Mouse (Mus musculus): ENCODE results near the gene Inpp5e. TPM values are rescaled to one million over a fixed set of nuclear protein-coding genes. Genes with fewer than 3 reads are reported as not detected.
A peak's percentile ranks its signal among the peaks of the same experiment; 100 is the strongest.
"Not testable (repeated sequence)": the region's sequence is repeated elsewhere in the genome, so short reads cannot be mapped to it uniquely, and the experiment has no call there.

Inpp5e gene
- total RNA-seq, 2 experiments from 2014 or later: 6.3 to 9.2 TPM

DNA sequence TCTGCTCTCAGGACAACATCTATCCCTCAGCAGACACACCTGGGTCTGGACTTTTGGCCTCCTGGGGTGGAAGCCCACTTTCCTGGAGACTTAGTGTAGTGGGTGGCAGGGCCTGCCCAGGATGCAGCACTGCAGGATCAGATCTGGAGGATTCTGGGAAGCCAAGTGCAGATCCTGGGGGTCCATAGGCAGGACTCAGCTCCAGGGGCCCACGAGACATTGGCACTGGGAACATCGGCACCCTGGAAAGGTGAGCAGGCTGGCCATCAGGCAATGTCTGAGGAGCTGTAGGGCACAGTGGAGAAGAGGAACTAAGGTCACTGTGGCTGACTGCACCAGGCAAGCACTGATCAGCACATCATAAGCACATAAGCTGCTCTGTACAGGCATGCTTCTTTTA, 13.0 kb upstream of the Inpp5e start:
- DNase-seq: no peak

DNA sequence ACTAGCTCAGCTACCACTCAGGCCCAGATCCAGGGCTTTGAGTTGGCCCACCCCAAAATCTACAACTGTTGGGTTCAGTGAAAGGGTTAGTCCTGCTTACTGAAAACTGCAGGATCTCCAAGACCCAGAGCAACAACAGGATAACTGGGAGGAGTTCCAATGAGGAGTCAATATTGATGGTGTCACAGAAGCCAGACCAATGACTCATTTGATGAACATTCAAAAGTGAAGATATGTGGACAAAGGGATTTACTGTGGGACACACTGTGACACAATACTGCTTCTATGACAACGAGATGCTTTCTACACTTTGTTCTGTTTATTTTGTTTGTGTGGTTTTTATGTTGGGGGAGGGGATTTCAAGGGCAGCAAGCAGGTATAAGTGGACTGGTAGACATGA, 9.1 kb upstream of the Inpp5e start:
- DNase-seq: no peak

DNA sequence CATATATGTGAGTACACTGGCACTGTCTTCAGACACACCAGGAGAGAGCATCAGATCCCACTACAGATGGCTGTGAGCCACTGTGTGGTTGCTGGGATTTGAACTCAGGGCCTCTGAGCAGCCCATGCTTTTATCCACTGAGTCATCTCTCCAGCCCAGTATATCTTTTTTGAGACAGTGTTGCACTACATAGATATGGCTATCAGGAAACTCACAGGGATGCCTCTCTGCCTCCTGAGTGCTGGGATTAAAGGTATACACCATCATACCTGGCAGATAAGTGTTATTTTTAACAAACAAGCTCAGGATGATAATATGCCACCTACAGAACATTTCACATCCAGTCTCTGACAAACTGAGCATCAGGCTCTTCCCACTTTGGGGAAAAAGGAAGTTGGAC, 8.1 kb upstream of the Inpp5e start:
- no peak for DNase-seq

DNA sequence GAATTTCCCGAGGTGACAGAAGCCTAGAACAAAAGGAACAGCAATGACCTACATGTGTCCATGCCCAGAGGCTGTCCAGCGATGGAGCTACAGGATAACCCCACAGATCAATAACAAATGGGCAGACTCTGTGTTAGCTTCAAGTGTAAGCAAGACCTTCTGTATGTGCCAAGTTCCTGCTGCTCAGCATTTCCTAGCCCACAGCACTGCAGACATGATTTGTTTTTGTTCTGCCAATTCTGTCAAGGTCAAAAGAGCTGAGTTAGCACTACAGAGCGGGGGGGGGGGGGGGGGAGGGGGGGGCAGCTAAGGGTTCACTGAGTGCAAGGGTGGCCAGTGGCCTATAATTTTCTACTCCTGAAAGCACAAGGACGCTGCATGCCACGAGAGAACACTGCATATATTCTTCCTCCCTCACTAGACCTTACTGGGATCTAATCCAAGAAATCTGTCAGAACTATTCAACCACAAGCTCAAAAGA, 2.0 kb upstream of the Inpp5e start:
- no peak for DNase-seq

DNA sequence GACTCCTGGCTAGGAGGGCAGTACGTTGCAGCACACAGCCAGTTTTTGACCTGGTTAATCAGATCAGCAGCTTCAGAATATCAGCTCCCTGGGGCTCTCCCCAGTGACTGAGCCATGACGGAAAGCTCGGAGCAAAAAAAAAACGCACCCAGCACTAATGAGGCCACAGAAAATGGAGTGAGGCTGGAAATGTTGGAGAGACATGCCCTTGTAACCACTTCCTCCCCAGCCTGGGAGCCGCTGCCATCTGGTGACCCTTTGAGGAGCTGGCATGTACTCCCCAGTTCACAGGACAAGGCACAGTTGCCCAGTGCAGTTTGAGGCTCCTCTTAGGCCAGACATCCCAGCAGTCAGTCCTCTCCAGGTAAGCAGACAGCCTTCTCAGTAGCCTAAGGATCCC, 1.1 kb upstream of the Inpp5e start:
- DNase-seq: no peak

DNA sequence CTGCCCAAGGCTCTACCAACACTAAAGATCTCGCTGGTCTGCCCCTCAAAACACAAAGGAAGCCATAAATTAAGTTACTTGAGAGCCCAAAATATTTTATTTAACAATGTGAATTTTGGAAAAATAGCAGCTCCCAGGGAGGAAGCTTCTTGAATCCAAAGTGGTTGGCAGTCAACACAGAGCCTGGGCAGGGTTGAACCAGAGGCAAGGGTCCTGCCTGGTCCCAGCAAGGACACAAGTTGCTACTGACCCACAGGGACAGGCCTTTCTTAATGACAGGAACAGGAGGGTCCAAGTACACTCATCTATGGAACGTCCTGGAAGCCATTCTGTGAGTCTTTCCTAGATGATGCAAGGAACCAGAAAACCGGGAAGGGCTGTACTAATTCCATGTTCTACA, 359 bp upstream of the Inpp5e start:
- no peak for DNase-seq

DNA sequence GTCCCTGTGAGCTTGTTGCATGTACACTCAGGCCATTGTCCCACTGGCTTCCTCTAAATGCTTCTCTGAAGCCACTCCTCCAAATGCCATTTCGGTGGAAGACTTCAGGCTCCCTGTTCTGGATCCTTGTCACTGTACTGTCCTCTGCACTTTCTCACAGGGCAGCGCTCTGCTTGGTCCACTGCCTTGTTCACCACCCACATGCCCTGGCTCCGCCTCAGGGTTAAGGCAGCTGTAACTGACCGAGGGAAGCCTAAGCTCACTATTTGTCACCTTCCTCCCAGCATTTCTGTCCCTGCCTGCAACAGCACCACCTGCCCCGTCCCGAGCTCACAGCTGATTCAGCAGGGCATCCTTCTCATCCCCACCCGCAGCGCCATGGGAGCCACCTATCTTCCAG, 5.7 kb downstream of the Inpp5e start:
- DNase-seq: no peak

DNA sequence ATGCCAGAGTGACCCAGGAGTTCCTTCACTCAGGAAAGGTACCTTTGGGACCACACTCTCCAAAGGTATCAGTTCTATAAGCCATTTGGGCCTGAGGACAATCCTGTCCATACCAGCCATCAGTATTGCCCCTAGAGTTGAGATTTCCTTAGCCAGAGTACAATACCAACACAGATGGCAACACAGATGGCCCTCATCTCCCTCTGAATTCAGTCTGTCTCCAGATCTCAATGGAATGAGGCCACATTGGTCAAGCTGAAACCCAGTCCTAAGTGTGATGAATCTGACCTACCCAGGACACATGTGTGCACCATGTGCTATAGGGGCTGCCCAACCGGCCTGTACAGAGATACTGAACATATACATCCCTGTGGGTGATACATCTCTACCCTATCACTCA, 6.7 kb downstream of the Inpp5e start:
- DNase-seq: no peak

DNA sequence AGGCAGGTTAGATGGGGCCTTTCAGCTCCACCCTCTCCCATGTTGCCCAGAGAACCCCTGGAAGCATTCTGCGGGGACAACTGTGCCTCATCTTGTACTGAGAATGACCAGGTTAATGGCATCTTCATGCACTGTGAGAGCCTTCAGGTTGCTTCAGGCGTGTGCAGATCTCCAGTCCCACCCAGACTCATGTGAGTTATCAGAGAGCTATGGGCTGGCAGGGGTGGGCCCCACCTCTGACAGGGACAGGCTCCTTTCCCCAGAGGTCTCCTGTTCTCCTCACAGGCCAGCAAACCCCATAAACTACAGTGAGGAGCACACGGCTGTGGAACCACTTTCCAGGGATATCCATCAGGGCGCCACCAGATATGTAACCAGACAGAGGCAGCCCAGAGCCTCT, 8.0 kb downstream of the Inpp5e start:
- no peak for DNase-seq

DNA sequence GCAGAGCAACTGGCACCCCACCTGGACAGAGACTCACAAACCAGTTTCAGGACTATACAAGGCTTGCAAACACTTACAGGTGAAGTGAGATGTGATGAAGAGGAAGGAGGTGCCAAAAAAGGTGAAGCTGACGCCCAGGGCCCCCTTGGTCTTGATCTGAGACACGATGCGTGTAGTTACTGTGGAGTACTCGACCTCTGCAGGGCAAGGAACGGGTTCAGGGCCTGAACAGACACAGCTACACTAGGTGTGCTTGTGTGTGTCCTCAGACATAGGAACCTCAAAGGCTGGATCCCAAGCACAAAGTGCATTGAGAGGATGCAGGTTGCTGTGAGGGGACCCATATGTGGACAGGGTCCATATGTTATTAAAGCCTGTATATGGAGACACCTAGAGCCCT, 8.7 kb downstream of the Inpp5e start:
- DNase-seq: no peak

DNA sequence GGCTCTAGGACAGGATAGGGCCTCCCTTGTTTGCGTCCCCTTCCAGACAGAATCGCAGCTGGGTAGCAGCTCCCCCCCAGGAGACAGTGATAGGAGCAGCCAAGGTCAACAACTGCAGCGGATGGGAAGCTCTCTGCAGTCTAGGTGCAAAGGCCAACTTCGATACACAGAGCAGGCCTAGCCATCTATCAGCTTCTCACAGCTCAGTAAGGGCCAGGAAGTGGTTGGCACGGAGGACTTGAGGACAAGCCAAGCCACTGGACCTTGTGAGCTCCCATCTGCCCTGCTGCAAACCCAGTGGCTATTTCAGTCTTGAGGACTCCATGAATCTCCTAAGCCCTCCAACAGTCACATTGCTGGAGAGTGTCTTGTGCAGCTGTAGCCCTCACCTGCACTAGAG, 9.4 kb downstream of the Inpp5e start:
- peak; percentile 32 for DNase-seq

DNA sequence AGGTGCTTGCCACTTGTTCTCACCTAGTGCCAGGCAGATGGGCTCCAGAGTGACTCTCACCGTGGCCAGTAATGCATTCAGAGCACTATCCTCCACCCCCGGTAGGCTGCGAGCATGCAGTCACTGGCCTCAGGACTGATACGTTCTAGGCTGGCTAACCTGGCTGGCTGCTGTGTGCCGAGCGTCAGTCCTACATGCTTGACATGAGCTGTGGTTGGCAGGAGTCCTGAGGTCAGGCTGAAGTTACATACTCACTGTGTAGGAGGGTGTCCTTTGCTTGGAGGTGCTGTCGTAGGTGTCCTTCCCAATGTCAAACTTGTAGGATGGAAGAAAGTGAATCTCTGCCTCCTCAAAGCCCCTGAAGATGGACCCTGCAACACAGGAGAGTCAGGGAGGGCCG, 10.0 kb downstream of the Inpp5e start:
- no peak for DNase-seq

DNA sequence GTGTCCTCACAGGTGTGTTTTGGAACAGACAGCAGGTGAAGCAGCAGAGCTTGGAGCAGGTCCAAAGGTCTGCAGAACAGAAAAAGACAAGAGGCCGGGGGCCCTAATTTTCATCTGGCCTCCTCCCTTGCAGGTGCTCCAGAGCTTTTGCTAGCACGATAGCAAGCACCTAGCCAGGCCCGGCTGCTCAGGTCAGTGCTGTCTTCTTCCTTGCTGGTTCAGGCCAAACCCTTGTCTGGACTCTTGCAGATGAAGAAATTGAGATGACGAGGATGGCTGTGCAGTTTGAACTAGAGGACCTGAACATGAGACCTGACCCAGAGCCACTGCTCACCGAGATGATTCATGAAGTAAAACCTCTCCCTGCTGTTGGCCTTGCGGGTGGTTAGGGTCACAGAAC, 17.4 kb downstream of the Inpp5e start:
- DNase-seq: no peak

DNA sequence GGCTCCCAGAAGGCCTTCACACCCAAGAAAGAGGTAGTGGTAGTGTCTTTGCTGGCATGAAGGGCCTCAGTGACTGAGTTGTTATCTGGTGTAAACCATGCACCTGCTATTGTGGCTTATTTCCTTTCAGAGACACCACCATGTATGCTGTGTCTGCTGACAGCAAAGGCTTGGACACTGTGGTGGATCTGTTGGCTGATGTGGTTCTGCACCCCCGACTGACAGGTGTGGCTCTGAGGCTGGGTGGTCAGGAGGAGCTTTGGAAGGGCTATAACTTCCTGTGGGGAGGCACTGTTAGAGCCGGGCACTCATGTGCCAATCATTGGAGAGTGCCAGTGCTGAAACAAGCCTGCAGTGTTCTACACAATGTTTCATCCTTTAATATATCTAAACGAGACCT, 18.0 kb downstream of the Inpp5e start:
- DNase-seq: no peak

DNA sequence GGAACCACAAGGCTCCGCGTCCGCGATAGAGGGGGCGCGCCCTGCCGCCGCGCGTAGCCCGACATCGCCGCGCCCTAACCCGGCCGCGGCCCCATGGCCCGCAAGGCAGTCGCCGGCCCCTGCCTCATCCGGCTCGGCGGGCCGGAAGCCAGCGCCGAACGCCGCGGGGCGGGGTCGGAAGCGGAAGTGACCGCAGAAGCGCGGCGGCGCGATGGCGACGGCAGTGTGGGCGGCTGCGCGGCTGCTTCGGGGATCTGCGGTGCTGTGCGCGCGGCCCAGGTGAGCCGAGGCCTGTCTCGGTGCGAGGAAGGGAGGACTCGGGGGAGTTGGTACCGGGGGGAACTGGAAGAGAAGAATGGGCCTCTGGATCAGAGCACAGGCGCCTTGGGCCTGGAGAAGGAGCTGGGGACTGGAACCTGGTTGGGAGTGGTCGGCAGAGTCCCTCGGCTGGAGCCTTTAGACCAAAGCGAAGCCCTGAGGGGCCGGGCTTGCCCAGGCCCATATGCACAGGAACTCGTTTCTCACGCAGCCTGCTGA, 19.8 kb downstream of the Inpp5e start, which contains the start of the genes Entr1 and Pmpca:
TSS of gene Entr1 (minus strand) at position 163 of the 537 bp plus-strand sequence.
TSS of gene Pmpca (plus strand) at position 186 of the 537 bp plus-strand sequence.
- peak; percentile 90 for DNase-seq

DNA sequence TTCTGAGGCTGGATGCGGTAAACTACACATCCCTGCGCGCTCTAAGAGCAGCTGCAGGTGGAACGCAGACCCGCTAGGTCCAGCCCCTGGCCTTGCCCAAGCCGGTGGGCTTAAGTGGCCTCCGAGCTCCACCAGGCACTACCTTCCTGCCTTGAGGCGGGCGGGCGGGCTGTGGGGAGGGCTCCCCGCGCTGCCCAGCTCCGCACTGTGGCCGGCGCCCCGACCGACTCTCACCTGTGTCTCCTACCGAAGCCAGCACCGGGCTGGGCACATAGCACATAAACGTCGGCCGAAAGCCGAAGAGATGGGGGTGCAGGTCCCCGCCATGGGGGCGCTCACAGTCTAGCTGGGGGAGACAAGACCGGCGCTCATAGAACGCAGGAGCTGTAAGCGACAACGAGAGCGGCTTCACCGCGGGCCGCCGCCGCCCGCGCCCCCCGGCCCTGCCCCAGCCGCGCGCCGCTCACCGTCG, 20.3 kb downstream of the Inpp5e start:
- peak; percentile 39 for DNase-seq

DNA sequence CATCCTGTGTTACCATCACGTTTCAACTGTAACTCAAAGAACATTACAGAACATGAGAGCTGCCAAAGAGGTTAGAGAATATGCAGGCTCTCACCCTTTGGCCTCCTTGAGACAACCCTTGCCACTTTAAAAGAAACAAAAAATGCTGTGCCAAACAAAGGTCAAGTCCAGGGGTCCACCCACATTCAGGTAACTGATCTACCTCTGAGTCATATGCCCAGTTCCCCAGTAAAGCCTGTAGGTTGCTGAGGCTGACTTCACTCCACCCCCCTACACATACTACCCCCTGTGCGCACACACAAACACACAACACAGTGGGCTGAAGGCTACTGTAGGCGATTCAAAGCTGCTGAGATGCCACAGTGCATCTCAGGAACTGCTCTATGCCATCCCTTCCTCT, 21.3 kb downstream of the Inpp5e start:
- DNase-seq: no peak

DNA sequence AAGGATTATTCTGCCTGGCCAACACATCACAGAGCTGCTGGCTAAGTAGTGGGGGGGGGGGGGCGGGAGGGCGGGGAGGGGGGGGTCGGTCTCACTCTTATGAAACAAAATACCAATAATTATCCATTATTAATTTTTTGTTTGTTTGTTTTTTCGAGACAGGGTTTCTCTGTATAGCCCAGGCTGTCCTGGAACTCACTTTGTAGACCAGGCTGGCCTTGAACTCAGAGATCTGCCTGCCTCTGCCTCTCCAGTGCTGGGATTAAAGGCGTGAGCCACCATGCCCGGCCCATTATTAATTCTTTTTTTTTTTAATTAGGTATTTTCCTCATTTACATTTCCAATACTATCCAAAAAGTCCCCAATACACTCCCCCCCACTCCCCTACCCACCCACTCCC, 28.1 kb downstream of the Inpp5e start:
- not testable (repeated sequence) for DNase-seq

DNA sequence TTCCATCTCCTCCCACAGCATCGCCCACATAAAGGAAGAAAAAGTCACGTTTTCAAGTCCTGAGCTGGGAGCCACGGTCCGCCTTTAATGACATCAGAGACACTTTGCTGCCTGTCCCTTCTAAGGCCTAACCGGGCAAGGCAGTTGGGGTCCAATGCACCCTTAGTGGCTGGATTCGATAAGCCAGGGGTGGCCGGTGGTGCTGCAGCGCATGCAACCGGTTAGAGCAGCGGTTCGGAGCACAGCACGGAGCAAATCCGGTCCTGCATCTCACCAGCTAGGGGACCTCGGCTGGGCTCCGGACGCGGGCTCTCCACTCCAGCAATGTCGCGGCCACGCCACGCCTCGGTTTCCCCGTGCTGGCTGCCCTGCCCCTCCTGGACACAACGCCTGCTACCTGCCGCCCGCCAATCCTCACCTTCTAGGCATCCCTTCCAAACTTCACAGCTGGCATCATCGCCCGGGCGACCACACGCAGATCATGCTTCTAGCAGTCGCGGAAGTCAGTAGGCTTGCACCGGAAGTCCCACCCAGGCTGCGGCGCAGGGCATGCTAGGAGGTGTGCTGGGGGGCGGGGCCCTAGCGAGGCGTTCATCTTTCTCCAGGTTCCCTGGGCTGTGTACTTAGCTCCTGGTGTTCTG, 28.8 kb downstream of the Inpp5e start, which contains the start of gene Snapc4:
TSS of gene Snapc4 (minus strand) at position 523 of the 641 bp plus-strand sequence.
- DNase-seq: peak; percentile 75

DNA sequence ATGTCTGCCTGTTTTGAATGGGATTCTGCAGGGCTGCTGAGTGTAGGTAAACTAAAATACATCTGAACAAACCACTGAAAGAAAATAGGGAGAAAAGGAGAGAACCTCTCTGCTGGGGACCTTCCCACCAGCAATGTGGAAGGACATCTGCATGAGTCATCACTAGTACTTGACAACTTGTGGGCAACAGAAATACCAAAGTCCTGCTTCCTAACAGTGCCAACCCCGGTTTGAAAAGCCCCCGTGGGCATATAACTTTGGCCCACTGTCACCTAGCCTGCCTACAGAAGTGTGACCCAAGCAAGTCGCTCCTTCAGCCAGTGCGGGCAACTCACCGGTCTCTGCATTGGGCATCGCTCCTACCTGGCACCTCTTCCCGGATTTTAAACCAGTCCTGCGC, 36.6 kb downstream of the Inpp5e start:
- DNase-seq: no peak

DNA sequence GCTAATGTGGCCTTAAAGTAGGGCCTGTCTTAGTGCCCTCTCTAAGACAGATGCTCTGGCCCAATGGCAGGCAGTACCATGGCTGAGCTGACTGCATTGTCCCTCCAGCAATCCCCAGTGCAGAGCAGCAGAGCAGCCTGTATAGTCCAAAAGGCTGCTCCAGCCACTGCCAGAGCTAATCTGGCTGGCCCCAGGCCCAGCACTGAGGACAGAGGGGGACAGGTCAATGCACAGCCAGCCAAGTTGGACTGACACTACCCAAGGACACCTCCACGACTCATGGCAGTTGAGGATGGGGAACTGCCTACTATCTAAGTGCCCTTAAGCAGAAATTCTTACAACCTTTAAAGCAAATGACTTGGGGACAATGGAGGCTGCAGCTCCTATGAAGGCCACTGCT, 40.4 kb downstream of the Inpp5e start:
- no peak for DNase-seq

DNA sequence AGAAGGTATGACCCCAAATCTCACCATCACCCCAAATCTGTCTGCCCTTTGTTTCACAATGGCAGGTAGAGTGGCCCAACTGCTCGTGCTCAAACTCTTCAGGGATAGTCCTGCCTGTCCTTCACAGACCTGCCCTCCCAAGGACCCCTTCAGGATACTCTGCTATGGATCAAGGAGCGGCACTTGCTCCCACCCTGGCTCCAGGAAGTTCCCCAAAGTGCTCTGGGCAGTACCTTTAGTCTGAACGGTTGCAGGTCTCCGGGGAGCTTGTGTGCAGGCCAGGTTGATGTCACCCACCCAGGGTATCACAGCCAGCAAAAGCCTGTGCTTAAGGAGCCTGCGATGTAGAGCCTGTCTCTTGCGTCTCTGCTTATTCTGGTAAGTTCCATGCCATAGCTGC, 41.1 kb downstream of the Inpp5e start:
- DNase-seq: no peak

DNA sequence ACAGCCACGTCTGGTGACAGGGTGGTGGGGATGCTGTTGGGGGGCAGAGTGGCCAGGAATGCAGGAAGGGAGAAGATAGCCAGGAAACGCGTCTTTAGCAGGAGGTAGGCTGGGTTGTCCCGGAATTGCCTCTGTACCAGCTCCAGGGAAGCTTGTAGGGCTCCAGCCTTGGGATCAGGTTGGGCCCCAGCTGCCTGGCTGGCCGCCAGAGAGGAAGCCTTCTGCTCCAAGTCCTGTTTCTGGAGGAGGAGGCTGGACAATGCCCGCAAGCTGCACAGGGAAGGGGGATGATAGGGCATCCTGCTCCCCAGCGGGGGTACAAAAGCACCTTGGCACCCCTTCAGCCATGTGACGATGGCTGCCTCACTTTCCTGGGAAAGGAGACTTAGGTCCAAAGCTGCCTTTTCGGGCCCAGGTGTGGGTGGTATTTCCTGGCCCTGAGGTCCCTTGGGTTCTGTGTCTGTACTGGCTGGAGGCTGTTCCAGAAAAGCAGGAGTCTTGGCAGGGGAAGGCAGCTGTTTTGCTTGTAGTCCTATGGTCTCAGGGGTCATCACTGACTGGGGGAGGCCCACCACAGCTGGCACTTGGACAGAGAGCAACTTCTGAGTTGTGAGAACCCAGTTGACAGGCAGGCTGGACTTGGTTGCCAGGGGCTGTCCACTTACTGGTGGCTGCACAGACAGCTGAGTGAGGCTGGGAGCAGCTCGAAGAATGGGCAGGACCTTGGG, 44.1 kb downstream of the Inpp5e start:
- peak; percentile 91 for DNase-seq

Data from gastrocnemius, postnatal 10 days (tissue).